Mouse (Mus musculus) brain, embryonic 14.5 days (tissue): ENCODE measurements at regions not wholly inside any gene's neighbourhood (a gene's known extent, or its start where the extent isn't known, plus 50 kb on each side); places are given as distances from the start of the nearest gene placed in this dataset.

Experiments
- DNase-seq: peaks from one replicate; pipeline ENCODE4 v3.0.0-alpha.2; 2011; ENCODE audit warnings: low read depth
- CTCF ChIP-seq: fragments of 200-500 bp; IDR thresholded peaks from 2 replicates; pipeline ENCODE4 v1.5.1; 2012; ENCODE audit warnings: inconsistent platforms, mild to moderate bottlenecking, moderate library complexity, borderline replicate concordance; ENCODE audit not compliant: insufficient read depth, insufficient read length; ENCODE audit errors: extremely low read depth
- POLR2A ChIP-seq: fragments of 200-500 bp; IDR thresholded peaks from 2 replicates; pipeline ENCODE4 v1.6.1; 2012; ENCODE audit warnings: mild to moderate bottlenecking, inconsistent platforms, borderline replicate concordance; ENCODE audit not compliant: poor library complexity, insufficient read depth, insufficient read length, severe bottlenecking; ENCODE audit errors: extremely low read depth

DNA sequence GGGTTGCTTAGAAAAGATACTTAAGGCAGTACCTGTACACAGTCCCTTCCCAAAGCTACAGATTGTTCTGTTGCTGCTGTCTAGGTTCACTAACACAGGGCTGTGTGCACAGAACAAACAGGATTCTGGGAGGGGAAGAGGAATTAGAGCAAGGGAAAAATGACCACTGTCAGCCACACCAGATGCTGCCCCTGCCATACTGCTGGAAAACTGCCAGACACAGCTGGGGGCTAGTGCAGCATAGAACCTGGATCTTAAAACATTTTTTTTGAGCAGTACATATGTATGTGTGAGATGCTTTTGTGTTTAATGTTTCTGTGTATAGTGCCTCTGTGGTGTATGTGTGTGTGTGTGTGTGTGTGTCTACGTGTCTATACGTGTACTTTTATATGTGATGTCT, 291.7 kb upstream of the Myt1l start:
- TF ChIP-seq POLR2A = no peak
- TF ChIP-seq CTCF = no peak
- no peak for DNase-seq

DNA sequence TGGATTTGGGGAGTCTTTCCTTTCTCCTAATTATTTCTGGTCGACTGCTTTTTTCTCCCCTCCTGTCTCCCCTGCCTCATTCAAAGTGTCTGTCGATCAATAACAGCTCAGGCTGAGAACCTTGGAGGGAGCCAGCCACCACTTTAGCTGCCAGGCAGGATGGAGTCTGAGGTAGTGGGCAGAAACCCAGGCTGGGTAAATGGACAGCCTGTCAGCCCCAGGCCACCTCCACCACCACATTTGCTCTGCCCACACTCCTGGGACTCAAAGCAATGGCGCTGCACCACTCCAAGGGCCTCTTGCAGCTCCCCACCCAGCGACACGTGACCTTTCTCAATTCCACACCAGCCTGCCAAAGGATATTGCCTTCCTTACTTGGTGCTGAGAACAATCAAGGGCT, 290.7 kb upstream of the Myt1l start:
- TF ChIP-seq POLR2A = no peak
- no peak for TF ChIP-seq CTCF
- DNase-seq = peak; percentile 54

DNA sequence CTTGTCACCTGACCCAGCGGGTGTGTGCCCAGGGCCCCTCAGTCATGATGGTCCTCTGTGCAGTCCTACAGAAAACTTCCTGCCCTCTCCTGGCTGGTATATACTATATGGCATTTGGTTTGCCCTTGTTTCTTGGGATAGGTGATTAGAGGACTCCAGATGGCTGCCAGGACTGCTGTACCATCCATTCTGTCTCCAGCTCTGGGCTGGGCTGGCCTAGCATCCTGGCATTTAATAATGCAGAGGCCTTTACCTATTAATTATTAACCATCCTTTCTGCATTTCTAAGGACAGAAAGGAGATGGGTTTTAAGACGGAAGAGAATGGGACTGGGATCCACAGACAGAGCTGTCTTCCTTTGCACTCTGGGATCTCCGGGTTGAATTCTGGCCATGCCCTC, 288.7 kb upstream of the Myt1l start:
- DNase-seq = no peak
- TF ChIP-seq CTCF = no peak
- no peak for TF ChIP-seq POLR2A

DNA sequence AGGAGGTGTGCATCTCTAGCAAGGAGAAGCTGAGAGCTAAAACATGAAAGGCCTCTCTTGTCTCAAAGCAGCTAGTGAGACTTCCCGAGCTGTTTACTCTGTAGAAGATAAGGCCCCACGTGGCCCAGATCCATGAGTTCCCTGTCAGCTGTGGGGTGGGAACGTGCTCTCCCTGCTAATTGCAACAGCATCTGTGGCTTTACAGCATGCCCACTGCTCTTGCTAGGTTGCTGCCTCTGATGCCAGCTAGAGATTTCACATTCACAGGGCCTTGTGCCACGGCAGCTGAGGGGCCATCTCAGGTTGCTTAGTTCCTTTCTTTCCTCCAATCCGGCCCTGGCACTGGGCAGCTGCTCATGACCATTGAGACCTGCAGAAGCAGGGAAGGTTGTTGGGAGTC, 288.2 kb upstream of the Myt1l start:
- DNase-seq = peak; percentile 94

DNA sequence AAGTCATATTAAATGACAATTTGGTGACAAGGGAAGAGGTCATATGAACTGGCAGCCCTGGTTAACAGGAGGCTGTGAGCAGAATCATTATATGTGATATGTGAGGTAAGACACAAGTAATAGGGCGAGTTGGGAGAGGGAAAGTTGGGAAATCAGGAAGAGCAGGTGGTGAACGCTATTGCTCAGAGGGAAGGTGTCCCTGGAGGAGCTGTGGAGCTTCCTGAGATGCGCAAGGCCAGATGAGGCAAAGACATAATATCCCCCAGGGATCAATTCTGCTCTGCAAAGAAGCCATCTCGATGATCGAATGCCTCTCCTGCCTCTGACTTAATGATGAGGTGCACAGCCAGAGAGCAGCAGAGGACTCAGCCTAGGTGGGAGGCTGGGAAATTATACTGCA, 285.1 kb upstream of the Myt1l start:
- no peak for TF ChIP-seq POLR2A
- TF ChIP-seq CTCF = no peak
- DNase-seq = no peak

More for the DNA sequence above, 288.2 kb upstream of the Myt1l start:
- no peak for TF ChIP-seq POLR2A
- TF ChIP-seq CTCF = no peak

DNA sequence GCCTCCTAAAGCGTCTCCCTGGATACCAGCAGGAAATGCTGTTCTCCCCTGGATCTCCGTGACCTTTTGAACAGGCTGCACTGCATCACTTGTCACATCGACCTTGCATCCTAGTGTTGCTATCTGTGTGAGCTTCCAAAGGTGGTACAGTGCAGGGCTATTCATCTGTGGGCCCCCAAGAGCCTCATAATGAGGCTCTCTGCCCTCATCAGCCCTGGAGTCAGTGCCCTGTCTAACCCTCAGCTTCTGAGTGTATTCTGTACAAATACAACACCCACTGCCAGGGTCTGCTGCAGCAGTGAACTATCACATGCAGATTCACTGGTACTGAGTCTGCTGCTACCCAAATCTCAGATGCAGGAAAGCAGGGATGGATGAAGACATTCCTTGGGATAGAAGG, 282.1 kb upstream of the Myt1l start:
- TF ChIP-seq CTCF = no peak
- no peak for TF ChIP-seq POLR2A
- DNase-seq = no peak

DNA sequence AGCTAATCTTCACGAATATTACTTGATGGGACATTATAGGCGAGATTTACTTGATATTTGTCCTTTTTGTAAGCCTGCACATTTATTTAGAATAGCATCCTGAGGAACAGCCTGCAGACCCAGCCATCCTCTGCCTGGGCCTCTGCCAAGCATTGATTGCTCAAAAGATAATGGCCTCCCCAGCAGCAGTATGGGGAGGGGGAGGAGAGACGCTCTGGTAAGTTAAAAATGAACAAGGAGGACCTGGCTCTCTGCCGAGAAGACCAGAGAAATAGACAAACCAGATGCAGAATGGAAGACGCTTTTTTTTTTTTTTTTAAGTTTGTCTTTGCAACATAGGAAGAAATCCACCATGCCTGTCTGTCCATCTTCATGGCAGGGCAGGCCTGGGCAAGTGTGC, 280.8 kb upstream of the Myt1l start:
- no peak for TF ChIP-seq POLR2A
- no peak for TF ChIP-seq CTCF
- peak; percentile 88 for DNase-seq

DNA sequence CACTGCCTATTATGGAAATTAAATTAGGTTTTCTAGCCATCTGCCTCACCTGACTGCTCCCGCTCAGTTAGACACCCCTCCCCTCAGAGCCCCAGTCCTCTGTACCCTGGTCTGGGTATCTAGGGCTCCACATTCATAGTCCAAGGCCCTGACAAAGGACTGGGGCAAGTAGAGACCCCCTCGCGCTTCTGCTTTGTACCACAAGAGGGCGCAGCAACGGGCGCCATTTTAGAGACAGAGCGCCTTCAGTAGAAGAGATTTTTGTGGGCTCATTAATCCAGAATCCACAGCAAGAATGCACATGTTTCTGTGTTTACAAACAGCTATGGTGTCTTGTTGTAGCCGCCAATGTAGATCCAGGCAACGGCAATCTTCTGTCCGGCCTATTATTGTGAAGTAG, 279.7 kb upstream of the Myt1l start:
- DNase-seq = no peak
- TF ChIP-seq POLR2A (no peak), CTCF (peak; percentile 12; the same call in 1 of the 2 replicates)

DNA sequence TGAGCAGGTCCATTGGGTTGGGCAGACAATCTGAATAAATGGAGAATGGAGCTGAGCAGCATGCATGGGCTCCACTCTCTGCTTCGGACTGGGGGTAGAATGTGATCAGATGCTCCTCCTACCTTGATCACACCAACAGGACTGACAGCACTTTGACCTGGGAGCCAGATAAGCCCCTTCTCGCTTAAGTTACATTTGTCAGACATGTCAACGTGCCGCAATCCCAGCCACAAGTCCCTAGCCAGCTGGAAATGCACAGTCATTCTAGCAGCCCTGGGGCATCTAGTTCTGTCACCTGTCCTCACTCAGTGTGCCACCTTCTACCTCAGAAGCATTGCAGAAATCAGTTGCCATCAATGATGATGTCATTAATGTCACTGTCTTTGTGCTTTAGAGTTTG, 272.1 kb upstream of the Myt1l start:
- no peak for DNase-seq
- TF ChIP-seq POLR2A (no peak), CTCF (no peak)

DNA sequence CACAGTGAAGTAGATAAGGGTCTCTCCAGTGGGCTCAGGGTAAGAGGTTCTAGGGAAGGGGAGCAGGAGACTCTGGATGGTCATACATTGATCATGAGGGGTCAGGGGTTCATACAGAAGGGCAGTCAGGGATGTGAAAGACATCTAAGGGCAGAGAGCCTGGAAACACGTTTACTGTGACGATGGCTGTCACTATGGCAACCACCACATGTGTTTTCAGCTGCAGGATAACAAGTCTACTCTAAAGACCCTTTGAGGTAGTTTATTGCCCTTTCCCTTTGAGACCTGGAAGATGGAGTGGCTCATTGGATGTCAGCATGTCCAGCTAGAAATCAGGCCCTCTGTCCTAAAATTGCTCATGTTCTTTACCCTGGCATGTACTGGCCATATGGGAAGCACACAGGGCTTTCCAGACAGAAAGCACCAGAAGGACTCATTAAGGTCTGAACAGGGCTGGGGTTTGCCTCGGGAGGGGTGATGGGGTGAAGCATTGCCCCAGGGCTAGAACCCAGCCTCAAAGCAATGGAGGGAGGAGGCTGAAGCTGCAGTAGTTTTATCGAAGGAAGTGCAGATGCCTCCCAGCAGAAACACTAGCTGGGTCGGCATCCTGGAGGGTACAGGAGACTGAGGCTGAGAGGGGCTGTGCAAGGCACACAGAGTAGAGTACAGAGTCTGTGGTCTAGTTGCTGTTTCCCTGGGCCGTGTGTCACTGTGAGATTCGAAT, 271.0 kb upstream of the Myt1l start:
- no peak for TF ChIP-seq POLR2A
- no peak for TF ChIP-seq CTCF
- peak; percentile 69 for DNase-seq

DNA sequence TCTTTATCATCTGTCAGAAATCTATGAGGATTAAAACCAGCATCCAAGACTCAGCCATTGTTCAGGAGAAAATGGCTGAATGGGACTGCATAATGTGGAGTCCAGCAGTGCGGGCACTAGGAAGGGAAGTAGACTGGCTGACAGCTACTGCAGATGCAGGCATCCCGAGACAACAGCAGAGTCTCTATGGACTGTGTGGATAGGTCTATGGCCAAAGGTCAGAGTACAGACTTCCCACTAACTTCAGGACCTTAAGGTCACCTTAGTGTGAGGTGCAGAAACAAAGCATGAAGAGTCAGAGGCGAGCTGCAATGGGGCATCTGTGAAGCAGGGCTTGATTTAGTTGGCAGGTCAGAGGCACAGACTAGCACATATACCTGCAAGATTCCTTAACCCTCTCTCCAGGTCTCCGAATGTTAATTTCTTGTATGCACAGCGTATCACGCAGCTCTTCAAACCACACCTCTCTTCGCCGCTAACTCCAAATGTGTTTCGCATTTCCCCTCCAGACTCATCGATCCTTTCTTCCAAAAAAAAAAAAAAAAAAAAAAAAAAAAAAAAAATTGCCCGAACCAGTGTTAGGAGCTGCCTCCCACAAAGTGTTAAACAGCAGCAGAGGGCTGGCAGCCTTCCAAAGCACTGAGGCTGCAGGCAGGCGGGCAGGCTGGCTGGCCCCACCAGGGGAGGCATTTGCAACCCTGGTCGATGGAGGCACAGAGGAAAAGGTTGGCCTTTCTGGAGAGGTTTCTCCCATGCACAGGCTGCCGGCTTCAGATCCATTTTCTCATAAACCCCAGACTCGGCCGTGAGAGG, 270.2 kb upstream of the Myt1l start:
- peak; percentile 95 for DNase-seq
- 0 out of 2 replicates have a peak, but pooled peaks have one; percentile 3 for TF ChIP-seq CTCF
- TF ChIP-seq POLR2A = no peak

DNA sequence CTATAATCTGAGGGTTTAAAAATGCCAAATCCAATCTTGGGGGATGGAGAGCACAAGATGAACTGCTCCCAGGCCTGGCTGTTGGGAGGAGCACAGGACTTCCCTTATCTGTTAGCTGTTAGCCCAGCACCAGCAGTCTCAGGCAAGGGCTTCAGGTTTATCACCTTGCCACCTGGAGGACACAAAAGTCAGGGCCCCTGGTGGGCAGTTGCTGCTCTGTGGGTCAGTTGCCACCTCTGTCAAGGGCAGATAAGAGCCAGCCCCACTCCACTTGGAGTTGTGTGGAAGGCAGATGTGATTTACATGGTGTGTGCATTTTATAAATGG, 269.7 kb upstream of the Myt1l start:
- no peak for DNase-seq
- TF ChIP-seq CTCF (no peak), POLR2A (no peak)
